Mouse (Mus musculus) midbrain, embryonic 16.5 days (tissue): ENCODE results near the gene Creb3l2. TPM values are rescaled to one million over a fixed set of nuclear protein-coding genes. Genes with fewer than 3 reads are reported as not detected.
A peak's percentile ranks its signal among the peaks of the same experiment; 100 is the strongest.

ENCODE experiments used
- ATAC-seq: fragments of 200-750 bp; cut with Nextera tagmentation; 2 replicates; pipeline ENCODE4 v1.8.0; 2017; ENCODE audit warnings: moderate TSS enrichment
- H3K27ac ChIP-seq: fragments of 300-500 bp; sonication (generic); 2 replicates; pipeline ENCODE4 v1.5.1; 2014; ENCODE audit warnings: mild to moderate bottlenecking, low read length, mixed read lengths
- H3K27me3 ChIP-seq: fragments of 300-500 bp; sonication (generic); 2 replicates; pipeline ENCODE4 v1.6.1; 2014; ENCODE audit warnings: low read depth, low read length, mixed read lengths; ENCODE audit not compliant: control insufficient read depth, insufficient read depth
- H3K36me3 ChIP-seq: fragments of 300-500 bp; sonication (generic); 2 replicates; pipeline ENCODE4 v1.6.1; 2014; ENCODE audit warnings: mild to moderate bottlenecking, low read length, moderate library complexity, mixed read lengths; ENCODE audit not compliant: control insufficient read depth, insufficient read depth
- H3K4me1 ChIP-seq: fragments of 300-500 bp; sonication (generic); 2 replicates; pipeline ENCODE4 v1.6.1; 2014; ENCODE audit warnings: mild to moderate bottlenecking, low read length, mixed read lengths; ENCODE audit not compliant: control insufficient read depth, insufficient read depth
- H3K4me2 ChIP-seq: fragments of 300-500 bp; sonication (generic); 2 replicates; pipeline ENCODE4 v1.6.1; 2014; ENCODE audit warnings: mild to moderate bottlenecking, low read length, mixed read lengths
- H3K4me3 ChIP-seq: fragments of 300-500 bp; sonication (generic); 2 replicates; pipeline ENCODE4 v1.5.1; 2014; ENCODE audit warnings: low read depth, mild to moderate bottlenecking, low read length, moderate library complexity, mixed read lengths
- H3K9ac ChIP-seq: fragments of 300-500 bp; sonication (generic); 2 replicates; pipeline ENCODE4 v1.6.1; 2014; ENCODE audit warnings: low read depth, low read length, mixed read lengths
- H3K9me3 ChIP-seq: fragments of 300-500 bp; sonication (generic); replicated peaks from 2 replicates; pipeline ENCODE4 v1.6.1; 2014; ENCODE audit warnings: mild to moderate bottlenecking, low read length, mixed read lengths; ENCODE audit not compliant: control insufficient read depth, poor library complexity, severe bottlenecking
- WGBS: fragments of 180-500 bp; shearing (Covaris S2); extraction: QIAGEN DNeasy Blood & Tissue Kit; methylation state at CpG from one replicate; pipeline ENCODE4 v1.1.7; 2014; 5-methylcytosine and 5-hydroxymethylcytosine counted together
- polyA plus RNA-seq: library from polyadenylated mRNA; unstranded; fragments of >200 nt; fragmentation: Nextera tagmentation; extraction: Ambion mirVana; gene quantifications from 2 replicates; pipeline ENCODE4 v1.2.1, GENCODE M21; 2015

Gene Creb3l2
- polyA plus RNA-seq, 1 experiment from 2014 or later, result 2.3 TPM

DNA sequence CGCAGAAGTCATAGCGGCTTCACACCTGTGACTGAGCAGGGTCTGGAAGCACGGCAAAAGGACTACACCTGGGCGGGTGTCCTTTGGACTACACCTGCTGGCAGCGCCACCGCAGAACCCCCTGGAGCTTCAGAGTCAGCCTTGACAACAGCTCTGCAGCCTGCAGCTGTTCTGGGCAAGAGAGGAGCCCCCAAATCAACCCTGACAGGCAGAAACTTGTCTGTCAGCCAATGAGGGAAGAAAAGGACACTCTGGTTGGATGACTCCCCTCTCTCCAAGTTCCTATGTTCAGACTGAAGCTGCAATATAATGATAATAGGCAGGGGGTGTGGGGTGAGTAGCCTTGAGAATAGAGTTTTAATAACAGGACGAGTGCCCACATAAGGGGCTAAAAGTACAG lies 105.6 kb downstream of the Creb3l2 start:
- H3K27me3 ChIP-seq, result no peaks in the 10 kb centered on the region
- H3K9me3 ChIP-seq, result no peaks in the 10 kb centered on the region
- H3K4me1 ChIP-seq, result peaks cover 8% of the 10 kb centered on the region
- H3K36me3 ChIP-seq, result no peaks in the 10 kb centered on the region
- H3K4me3 ChIP-seq, result no peak overlapping the region
- H3K27ac ChIP-seq, result no peak overlapping the region
- ATAC-seq, result peak; percentile 47
- no peak overlapping the region for H3K4me2 ChIP-seq
- no peak overlapping the region; the same call in 1 of the 2 replicates for H3K9ac ChIP-seq
- WGBS, result 56% methylated on average over 7 of the region's 7 CpGs

DNA sequence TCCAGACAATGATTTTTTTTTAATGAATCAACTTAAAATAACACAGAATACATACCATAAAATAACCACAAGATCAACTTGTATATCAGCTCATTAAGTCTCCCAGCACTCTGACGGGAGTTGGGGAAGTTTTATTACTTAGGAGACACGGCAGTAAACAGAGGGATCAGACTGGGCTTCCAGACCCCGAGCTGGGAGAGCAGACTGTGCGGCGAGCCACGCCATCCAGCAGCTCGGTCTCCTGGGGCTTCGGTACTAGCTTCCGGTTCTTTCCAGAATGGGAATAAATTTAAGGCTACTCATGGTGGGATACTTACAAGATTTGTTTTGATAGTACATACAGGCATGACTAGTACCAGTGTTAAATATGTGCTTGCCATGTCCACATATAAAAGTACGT lies 109.1 kb downstream of the Creb3l2 start:
- WGBS, result 74% methylated on average over 10 of the region's 10 CpGs
- Histone ChIP-seq H3K9me3 (no peaks in the 10 kb centered on the region), H3K4me3 (no peak overlapping the region), H3K36me3 (no peaks in the 10 kb centered on the region), H3K27ac (no peak overlapping the region), H3K27me3 (no peaks in the 10 kb centered on the region), H3K4me2 (no peak overlapping the region), H3K9ac (no peak overlapping the region), H3K4me1 (peaks cover 25% of the 10 kb centered on the region)
- ATAC-seq, result no peak

DNA sequence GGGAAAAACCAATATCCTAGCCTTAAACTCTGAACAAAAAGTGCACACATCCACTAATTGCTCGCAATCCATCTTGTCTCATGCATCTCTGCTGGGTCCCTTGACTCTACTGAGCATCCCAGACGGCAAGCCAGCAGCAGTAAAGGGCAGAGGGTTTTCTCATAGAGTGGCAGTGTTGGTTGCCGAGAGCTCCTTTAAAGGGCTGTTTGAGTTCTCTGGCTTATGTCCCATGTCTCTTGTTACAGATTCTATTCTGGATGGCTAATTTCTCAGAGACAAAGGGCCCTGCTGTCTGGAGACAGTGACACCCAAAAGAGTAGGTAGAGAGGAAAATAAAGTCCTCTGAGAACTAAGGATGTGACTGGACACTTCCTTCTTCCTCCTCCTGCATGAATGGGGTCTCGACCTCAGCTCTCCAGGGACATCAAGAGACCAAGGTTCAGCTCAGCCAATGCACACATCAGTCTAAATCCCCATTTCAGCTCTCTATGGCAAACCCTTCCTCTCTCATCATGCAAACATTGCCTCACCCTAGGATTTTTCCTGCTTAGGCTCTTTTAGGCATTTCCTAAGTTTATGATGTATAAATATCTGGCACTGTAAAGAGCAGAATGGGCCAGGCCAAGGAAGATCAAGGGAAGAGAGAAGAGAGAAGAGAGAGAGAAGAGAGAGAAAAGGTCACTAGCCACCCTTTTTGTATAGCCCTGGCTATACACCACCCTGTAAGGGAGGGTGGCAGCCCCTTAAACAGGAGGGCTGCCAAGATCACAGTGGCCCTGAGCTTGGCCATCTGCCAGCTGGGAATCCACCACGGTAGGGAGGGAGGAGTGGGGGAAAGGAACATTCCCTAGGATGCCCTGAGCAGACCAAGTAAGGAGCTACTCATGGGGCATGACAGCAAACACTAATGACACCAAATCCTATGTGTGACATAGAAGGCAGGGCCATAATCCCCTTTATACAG lies 111.8 kb downstream of the Creb3l2 start:
- no peak overlapping the region for H3K9ac ChIP-seq

DNA sequence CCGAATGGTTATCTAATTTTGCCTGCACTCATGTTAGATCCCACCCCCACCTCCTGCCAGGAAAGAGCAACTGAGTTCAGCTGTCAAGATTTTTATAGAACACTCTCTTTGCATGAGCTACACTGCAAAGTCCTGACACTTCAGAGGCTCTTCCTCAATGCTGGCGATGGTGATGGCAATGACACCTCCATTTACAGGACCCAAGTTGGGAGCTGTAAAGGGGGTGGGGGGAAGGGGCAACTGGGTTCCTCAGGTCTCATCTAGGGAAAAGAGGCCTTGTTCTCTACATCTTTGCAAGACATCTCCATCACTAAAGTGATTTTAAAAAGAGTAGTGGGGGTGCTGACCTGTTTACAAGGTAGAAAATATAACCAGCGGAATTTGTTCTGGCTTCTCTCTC lies 112.6 kb downstream of the Creb3l2 start:
- Histone ChIP-seq H3K9me3 (no peaks in the 10 kb centered on the region), H3K4me1 (peaks cover 27% of the 10 kb centered on the region), H3K9ac (no peak overlapping the region), H3K4me2 (no peak overlapping the region), H3K27ac (0 out of 2 replicates have a peak overlapping the region, but pooled peaks have one; percentile 9), H3K36me3 (no peaks in the 10 kb centered on the region), H3K4me3 (no peak overlapping the region), H3K27me3 (no peaks in the 10 kb centered on the region)
- WGBS, result 89% methylated on average over 3 of the region's 3 CpGs
- ATAC-seq, result no peak

More for the DNA sequence above, 111.8 kb downstream of the Creb3l2 start:
- no peaks in the 10 kb centered on the region for H3K9me3 ChIP-seq
- no peak overlapping the region for H3K4me3 ChIP-seq
- ATAC-seq, result peak; percentile 69
- WGBS, result 40% methylated on average over 5 of the region's 5 CpGs
- peak overlapping the region; percentile 47; the same call in 1 of the 2 replicates for H3K27ac ChIP-seq
- H3K27me3 ChIP-seq, result no peaks in the 10 kb centered on the region
- H3K4me2 ChIP-seq, result no peak overlapping the region
- no peaks in the 10 kb centered on the region for H3K36me3 ChIP-seq
- H3K4me1 ChIP-seq, result peaks cover 27% of the 10 kb centered on the region

DNA sequence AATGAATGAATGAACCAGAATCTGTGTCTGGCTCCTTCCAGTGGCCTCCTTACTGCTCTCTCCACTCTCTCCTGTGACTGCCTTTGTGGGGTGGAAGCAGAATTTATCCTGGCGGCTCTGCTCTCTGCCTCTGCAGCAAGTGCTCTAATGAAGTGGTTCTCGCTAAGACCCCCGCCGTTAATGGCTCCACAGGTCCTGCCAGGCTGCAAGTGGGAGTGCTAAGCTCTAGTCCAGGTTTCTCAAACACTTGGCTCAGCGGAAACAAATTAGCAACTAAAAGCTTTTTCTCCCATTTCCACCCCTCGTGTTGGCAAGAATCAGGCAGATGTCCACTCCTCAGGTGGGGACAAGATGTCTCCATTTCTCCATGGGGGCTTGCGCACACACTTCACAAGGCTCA lies 113.3 kb downstream of the Creb3l2 start:
- Histone ChIP-seq H3K4me2 (no peak overlapping the region), H3K27ac (no peak overlapping the region)
- ATAC-seq, result no peak

DNA sequence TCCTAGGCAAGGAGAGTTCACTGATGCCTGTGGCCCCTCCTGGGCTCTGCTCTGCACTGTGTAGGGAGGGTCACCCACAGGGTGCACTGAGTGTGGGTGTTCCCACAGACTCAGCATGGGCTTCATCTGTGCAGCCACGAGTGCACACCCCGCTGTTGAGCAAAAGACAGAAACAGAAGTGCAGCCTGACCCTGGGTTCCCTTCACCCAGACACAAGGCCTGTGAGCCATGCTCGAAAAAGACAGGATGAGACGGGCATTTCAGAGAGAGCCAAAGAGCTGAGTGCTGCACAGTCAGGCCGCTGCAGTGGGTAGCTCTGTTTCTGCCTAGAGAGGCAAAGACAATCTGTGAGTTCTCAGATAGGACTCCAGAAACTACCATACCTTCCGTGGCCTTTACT lies 114.4 kb downstream of the Creb3l2 start:
- 38% methylated on average over 6 of the region's 6 CpGs for WGBS
- 0 out of 2 replicates have a peak overlapping the region, but pooled peaks have one; percentile 38 for H3K27ac ChIP-seq
- 0 out of 2 replicates have a peak overlapping the region, but pooled peaks have one; percentile 22 for H3K9ac ChIP-seq
- ATAC-seq, result no peak; the same call in 1 of the 2 replicates
- H3K4me2 ChIP-seq, result no peak overlapping the region
- no peaks in the 10 kb centered on the region for H3K9me3 ChIP-seq
- peaks cover 27% of the 10 kb centered on the region for H3K4me1 ChIP-seq
- H3K27me3 ChIP-seq, result no peaks in the 10 kb centered on the region
- no peak overlapping the region for H3K4me3 ChIP-seq
- no peaks in the 10 kb centered on the region for H3K36me3 ChIP-seq

More for the DNA sequence above, 113.3 kb downstream of the Creb3l2 start:
- H3K9ac ChIP-seq, result no peak overlapping the region
- no peak overlapping the region for H3K4me3 ChIP-seq
- no peaks in the 10 kb centered on the region for H3K9me3 ChIP-seq
- no peaks in the 10 kb centered on the region for H3K36me3 ChIP-seq
- no peaks in the 10 kb centered on the region for H3K27me3 ChIP-seq
- H3K4me1 ChIP-seq, result peaks cover 27% of the 10 kb centered on the region
- WGBS, result 29% methylated on average over 7 of the region's 7 CpGs

DNA sequence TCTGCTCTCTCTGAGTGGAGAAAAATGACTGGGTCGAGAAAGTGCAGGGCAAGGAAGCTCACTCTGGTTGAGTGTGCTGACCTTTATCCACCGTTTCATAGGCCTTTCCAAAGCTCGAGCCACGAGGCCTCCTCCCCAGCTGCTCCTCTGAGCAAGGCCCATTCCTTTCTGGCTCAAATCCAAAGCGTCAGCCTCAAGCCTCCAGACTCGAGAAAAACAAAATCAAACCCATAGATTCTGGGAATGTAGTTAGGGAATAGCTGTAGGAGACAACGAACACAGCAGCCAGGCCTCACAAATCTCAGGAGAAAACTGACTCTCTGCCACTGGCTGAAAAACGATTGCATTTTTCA lies 115.4 kb downstream of the Creb3l2 start:
- ATAC-seq, result no peak
- H3K4me3 ChIP-seq, result no peak overlapping the region
- no peaks in the 10 kb centered on the region for H3K9me3 ChIP-seq
- no peak overlapping the region for H3K4me2 ChIP-seq
- WGBS, result 36% methylated on average over 8 of the region's 8 CpGs
- H3K9ac ChIP-seq, result no peak overlapping the region
- H3K27me3 ChIP-seq, result no peaks in the 10 kb centered on the region
- H3K4me1 ChIP-seq, result peaks cover 27% of the 10 kb centered on the region
- H3K36me3 ChIP-seq, result no peaks in the 10 kb centered on the region
- 0 out of 2 replicates have a peak overlapping the region, but pooled peaks have one; percentile 12 for H3K27ac ChIP-seq

DNA sequence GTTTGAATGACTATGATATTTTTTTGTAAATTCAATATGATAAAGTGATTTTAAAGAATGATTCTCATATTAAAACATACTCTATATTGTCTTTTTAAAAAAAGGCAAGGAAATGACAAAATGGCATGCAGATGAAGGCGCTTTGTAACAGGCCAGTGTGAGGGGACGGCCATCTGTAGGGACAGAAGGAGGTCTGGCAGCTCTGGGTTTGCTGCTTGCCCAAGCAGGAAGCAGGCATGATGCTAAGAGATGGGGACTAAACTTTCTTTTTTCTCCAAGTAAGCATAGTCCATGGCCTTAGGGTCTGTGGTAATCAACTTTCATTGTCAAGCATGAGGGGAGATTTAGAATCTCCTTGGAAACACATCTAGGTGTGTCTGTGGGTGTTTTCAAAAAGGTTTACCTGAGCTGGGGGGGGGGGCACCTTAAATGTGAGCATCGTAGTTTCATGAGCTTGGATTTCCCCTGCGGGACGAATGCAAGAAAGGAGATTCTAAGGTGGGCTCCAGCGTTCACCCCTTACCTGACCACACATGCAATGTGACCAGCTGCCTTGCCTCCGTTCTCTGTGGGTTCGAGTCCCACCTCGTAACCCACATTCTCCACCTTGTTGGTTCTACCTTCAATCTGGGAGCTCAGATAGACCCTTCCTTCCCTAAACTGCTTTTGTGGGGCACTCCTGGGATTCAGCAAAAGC lies 115.9 kb downstream of the Creb3l2 start:
- no peak for ATAC-seq

DNA sequence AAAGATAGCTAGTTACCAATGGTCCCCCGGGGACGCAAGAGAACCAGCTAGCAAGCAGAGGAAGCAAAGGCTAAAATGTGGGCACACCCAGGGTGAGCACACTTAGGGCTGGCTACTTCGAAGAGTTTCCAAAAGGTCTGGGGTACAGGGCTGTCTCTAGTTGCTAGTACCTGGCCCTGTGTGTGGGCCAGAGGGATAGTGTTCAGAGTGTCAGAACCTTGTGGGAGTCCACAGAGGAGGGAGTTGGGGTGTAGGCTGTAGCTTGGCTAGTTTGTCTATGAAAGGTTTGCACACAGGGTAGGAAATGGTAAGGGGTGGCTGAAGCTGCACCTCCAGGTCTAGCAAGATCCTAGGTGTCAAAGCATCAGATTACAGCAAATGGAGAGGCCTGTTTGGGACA lies 116.9 kb downstream of the Creb3l2 start:
- Histone ChIP-seq H3K4me1 (peaks cover 20% of the 10 kb centered on the region), H3K9ac (no peak overlapping the region), H3K4me3 (no peak overlapping the region), H3K4me2 (no peak overlapping the region), H3K9me3 (no peaks in the 10 kb centered on the region), H3K27me3 (no peaks in the 10 kb centered on the region), H3K27ac (no peak overlapping the region), H3K36me3 (no peaks in the 10 kb centered on the region)
- no peak for ATAC-seq
- 88% methylated on average over 3 of the region's 3 CpGs for WGBS

More for the DNA sequence above, 115.9 kb downstream of the Creb3l2 start:
- Histone ChIP-seq H3K36me3 (no peaks in the 10 kb centered on the region), H3K9me3 (no peaks in the 10 kb centered on the region), H3K27me3 (no peaks in the 10 kb centered on the region), H3K27ac (0 out of 2 replicates have a peak overlapping the region, but pooled peaks have one; percentile 12), H3K9ac (no peak overlapping the region), H3K4me1 (peaks cover 27% of the 10 kb centered on the region), H3K4me3 (no peak overlapping the region), H3K4me2 (no peak overlapping the region)
- 95% methylated on average over 9 of the region's 9 CpGs for WGBS
